Mouse (Mus musculus): ENCODE data around the gene Hmox2. TPM values are rescaled to one million over a fixed set of nuclear protein-coding genes. Genes with fewer than 3 reads are reported as not detected.
"Not testable (repeated sequence)": the region's sequence is repeated elsewhere in the genome, so short reads cannot be mapped to it uniquely, and the experiment has no call there.

Hmox2 gene
- polyA plus RNA-seq (2012; rRNA removed) = 52.2 and 59.0 TPM in 2 replicates

DNA sequence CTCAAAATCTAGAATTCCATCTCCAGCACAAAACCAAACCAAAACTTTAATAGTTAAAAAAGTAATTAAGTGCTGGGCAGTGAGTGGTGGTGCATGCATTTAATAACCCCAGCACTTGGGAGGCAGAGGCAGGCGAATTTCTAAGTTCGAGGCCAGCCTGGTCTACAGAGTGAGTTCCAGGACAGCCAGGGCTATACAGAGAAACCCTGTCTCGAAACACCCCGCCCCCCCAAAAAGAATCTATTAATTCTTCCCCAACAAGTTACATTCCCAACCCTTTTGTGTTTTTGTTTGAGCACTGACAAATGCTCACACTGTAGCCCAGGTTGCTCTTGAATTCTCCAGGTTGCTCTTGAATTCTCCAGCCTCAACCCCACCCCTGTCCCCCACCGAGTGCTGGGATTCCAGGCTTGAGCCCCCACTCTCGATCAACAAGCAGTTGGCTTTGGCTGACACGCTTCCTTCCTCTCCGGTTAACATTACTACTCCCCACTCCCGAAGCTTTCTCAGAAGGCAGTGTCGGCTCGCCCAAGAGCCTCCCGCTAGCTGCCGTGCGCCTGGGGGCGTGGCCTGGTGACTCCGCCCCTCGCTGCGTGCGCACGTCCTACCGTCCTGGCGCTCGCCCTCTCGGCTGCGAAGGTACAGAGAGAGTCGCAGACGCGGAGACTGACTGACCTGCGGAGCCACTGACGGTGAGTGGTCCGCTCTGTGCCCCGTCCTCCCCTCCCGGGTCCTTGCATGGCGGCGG lies at the start of gene Hmox2:
TSS of gene Hmox2 (plus strand) at position 582 of the 748 bp plus-strand sequence.
- DNase-seq (ENCODE audit: low read depth) = peak; percentile 95
- TF ChIP-seq CTCF (IDR thresholded peaks at IDR 0.05; ENCODE audit: borderline replicate concordance, extremely low read depth, insufficient read depth, insufficient read length) (no peak), POLR2A (IDR thresholded peaks at IDR 0.05; ENCODE audit: borderline replicate concordance, extremely low read depth, insufficient read depth, insufficient read length, poor library complexity, severe bottlenecking) (peak; percentile 46; the same call in 1 of the 2 replicates)

DNA sequence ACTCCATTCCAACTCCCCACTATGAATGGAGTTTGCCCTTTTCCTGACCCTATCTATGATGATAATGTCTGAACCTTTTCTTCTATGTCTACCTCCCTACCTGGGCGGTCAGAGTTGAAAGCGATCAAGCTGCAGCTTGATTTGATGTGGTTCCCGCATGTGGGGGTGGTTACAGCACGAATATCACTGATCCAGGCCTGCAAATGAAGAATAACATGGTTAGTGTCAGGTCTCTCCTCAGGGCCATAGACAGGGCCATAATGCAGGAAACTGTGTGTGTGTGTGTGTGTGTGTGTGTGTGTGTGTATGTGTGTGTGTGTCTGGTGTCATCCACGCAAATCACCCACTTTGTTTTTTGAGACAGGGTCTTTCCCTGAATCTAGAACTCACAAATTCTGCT lies 49.3 kb upstream of the Hmox2 start:
- no peak for TF ChIP-seq CTCF (IDR thresholded peaks at IDR 0.05; ENCODE audit: borderline replicate concordance, extremely low read depth, insufficient read depth, insufficient read length)
- TF ChIP-seq POLR2A (IDR thresholded peaks at IDR 0.05; ENCODE audit: borderline replicate concordance, extremely low read depth, insufficient read depth, insufficient read length, poor library complexity, severe bottlenecking) = no peak
- no peak for DNase-seq (ENCODE audit: low read depth)

DNA sequence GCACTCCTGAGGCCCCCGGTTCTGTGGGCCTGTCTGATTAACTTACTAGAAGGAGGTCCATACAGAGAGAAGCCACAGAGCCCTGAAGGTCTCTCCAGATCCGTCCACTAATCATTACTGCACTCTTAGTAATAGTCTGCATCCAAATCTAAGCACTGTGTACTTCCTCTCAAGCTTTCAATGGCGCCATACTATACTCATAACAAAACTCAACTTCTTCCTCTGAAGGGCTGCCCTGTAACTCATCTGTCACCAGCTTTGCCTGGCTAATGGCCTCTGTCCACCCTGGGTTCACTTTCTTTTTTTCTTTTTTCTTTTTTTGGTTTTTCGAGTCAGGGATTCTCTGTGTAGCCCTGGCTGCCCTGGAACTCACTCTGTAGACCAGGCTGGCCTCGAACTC lies 48.1 kb upstream of the Hmox2 start:
- TF ChIP-seq CTCF (IDR thresholded peaks at IDR 0.05; ENCODE audit: borderline replicate concordance, extremely low read depth, insufficient read depth, insufficient read length) (no peak), POLR2A (IDR thresholded peaks at IDR 0.05; ENCODE audit: borderline replicate concordance, extremely low read depth, insufficient read depth, insufficient read length, poor library complexity, severe bottlenecking) (no peak)
- DNase-seq (ENCODE audit: low read depth) = no peak

DNA sequence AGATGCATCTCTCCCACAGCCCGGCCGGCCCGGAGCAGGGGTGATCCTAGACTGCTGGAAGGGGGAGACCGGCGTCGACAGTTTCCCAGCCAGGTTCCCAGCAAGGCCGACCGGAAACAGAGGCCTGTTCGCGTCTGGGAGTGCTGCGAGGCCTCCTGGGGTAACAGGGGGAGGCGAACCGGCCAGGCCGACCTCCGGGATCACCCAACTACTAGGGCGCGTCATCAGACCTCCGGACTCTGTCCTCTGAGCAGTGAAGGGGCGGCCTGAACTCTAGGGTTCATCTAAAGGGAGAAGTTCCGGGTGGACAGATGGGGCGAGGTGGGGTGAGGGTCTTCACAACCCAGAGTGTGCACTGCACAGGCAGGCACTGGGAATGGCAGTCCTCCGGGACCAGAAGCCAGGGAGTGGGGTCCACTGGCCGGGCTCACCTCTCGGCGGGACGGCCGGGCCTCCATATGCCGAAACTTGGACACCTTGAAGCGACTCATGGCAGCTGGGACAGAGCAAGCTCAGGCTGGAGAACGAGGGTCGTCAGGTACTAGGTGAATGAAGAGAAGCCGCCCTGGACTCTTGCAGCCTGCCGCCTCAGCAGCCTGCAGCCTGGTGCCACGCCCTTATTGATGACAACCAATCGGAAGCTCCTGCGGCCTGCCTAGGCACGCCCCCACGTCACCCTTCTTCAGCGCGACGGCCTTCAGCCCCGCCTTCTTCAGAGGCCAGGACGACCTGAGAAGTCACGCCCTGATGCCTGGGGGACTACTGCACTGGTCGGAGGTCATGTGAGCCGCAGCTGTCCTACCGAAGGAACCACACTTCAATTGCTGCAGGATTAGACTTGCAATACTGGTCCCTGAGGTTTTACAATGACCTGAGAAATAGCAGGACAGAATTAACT lies 46.8 kb upstream of the Hmox2 start, which contains the start of gene Coro7:
TSS of gene Coro7 (minus strand) at position 657 of the 898 bp plus-strand sequence.
- TF ChIP-seq CTCF (IDR thresholded peaks at IDR 0.05; ENCODE audit: borderline replicate concordance, extremely low read depth, insufficient read depth, insufficient read length) (no peak), POLR2A (IDR thresholded peaks at IDR 0.05; ENCODE audit: borderline replicate concordance, extremely low read depth, insufficient read depth, insufficient read length, poor library complexity, severe bottlenecking) (peak; percentile 77; the same call in 1 of the 2 replicates)
- DNase-seq (ENCODE audit: low read depth) = peak; percentile 97

DNA sequence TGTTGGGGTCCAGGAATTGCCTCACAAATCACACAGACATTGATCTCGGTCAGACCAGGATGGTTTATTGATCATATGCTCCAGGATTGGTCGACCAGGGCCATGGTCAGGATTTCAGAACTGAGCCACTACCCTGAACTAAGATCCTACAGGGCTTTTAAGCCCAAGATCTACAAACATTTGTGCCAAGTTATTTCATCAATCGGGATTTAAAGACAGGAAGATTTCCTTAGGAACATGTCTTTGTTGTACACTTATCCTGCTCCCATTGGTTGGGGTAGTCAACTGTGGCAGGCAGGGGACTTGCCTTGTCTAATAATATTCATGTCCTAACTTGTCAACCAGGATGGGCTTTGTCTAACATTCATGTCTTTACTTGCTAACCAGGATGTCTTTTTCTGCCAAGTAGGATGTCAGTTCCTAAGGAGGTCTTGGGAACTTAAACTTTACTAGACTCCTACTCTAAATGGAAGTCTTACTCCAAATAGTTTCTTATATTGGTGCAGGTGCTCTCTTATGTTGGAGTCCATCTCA lies 45.2 kb upstream of the Hmox2 start:
- DNase-seq (ENCODE audit: low read depth) = not testable (repeated sequence)

DNA sequence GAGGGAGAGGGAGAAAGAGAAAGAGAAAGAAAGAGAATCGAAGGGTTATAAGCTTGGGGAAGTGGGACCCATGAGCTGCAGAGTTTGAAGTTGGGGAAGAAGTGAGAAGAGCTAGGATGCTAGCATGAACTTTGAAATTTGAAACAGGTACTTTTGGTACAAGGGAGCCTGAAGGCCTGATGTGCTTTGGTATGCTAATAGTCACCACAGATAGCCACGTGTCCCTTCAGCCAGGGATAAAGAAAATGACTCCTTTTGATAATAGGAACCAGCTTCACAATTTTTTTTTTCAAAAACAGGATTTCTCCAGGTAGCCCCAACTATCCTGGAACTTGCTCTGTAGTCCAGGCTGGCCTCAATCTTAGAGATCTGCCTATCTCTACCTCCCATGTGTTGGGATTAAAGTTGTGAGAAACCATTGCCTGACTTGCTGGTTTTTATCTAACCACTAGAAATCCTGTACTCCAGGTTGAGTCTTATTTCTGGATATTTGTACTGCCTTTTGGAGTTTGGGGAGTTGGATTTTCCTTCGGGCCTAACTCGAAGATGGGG lies 43.5 kb upstream of the Hmox2 start:
- no peak for DNase-seq (ENCODE audit: low read depth)
- TF ChIP-seq CTCF (IDR thresholded peaks at IDR 0.05; ENCODE audit: borderline replicate concordance, extremely low read depth, insufficient read depth, insufficient read length) (no peak), POLR2A (IDR thresholded peaks at IDR 0.05; ENCODE audit: borderline replicate concordance, extremely low read depth, insufficient read depth, insufficient read length, poor library complexity, severe bottlenecking) (no peak)

DNA sequence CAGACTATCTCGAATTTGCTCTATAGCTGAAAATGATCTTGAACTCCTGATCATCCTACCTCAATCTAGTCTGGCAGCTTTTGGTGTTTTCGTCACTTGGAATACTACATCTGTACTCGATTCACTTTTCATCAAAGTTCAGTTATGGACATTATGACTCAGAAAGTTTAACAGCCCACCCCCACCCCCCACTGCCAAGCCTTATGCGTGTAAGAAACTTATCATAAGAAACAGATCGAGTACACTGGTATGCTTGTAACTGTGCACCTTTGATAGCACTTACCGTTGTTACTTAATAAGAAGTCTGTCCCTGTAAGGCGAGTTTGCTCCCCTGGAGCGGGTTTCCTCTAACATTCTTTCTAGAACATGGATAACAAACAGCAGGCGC lies 43.0 kb upstream of the Hmox2 start:
- DNase-seq (ENCODE audit: low read depth) = no peak
- TF ChIP-seq CTCF (IDR thresholded peaks at IDR 0.05; ENCODE audit: borderline replicate concordance, extremely low read depth, insufficient read depth, insufficient read length) = no peak
- no peak for TF ChIP-seq POLR2A (IDR thresholded peaks at IDR 0.05; ENCODE audit: borderline replicate concordance, extremely low read depth, insufficient read depth, insufficient read length, poor library complexity, severe bottlenecking)

DNA sequence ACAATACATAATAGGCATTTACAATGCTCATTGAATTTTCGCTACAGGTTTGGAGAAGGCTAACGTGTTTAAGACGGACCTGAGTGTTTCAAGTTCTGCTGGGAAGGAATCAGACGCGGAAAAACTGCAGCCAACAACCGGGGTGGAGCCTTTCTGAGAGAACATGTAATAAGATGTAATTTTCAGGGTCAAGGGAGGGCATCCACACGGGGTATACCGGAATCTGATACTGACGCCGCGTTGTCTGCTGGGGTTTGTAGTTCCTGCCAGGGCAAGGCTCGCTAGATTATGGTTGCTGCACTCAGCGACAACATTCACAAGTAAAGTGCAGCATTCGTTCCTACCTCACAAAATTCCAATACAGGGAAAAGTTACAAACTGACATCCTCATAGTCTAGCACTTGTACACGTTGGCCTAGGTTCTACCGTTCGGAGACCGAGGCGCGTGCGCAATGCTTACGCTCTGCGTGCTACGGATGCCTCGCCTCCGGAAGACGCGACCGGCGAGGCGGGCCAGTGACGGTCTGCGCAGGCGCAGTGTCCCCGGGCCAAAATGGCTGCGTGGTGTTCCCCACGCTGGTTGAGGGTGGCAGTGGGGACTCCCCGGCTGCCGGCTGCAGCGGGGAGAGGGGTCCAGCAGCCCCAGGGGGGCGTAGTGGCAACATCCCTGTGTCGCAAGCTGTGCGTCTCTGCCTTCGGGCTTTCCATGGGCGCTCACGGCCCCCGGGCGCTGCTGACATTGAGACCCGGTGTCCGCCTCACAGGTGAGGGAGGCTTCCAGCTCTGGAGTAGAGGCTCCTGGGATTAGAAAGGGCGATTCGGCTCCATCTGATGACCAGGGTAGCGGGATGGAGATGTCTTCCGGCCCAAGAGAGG lies 42.3 kb upstream of the Hmox2 start:
- TF ChIP-seq POLR2A (IDR thresholded peaks at IDR 0.05; ENCODE audit: borderline replicate concordance, extremely low read depth, insufficient read depth, insufficient read length, poor library complexity, severe bottlenecking) (peak; percentile 88; the same call in 1 of the 2 replicates), CTCF (IDR thresholded peaks at IDR 0.05; ENCODE audit: borderline replicate concordance, extremely low read depth, insufficient read depth, insufficient read length) (no peak)
- peak; percentile 98 for DNase-seq (ENCODE audit: low read depth)

DNA sequence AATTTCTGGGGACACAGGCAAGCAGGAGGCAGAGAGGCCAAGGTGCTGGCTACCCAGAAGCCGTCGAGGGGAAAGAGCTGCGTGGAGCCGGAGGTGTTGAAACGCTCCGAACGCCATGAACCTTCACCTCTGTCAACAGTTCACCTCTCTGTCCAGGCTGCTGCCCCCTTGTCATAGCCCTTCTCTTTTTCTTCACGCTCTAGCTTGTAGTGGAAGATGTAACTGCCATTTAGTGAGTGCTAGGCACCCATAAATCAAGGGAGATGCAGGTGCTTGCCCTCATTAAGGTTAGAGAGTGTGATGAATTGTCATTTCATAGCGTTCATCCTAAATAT lies 41.7 kb upstream of the Hmox2 start:
- TF ChIP-seq CTCF (IDR thresholded peaks at IDR 0.05; ENCODE audit: borderline replicate concordance, extremely low read depth, insufficient read depth, insufficient read length) (no peak), POLR2A (IDR thresholded peaks at IDR 0.05; ENCODE audit: borderline replicate concordance, extremely low read depth, insufficient read depth, insufficient read length, poor library complexity, severe bottlenecking) (no peak)
- no peak for DNase-seq (ENCODE audit: low read depth)

DNA sequence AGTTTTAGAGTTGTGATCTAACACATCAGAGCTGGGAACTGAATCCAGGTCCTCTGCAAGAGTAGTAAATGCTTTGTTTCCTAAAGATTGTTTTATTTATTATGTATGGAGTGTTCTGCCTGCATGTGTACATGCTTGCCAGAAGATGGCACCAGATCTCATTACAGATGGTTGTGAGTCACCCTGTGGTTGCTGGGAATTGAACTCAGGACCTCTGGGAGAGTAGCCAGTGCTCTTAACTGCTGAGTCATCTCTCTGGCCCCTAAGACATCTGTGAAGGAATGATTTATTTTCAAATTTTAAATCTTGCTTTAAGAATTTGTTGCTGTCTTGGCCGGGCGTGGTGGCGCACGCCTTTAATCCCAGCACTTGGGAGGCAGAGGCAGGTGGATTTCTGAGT lies 36.8 kb upstream of the Hmox2 start:
- DNase-seq (ENCODE audit: low read depth) = not testable (repeated sequence)

DNA sequence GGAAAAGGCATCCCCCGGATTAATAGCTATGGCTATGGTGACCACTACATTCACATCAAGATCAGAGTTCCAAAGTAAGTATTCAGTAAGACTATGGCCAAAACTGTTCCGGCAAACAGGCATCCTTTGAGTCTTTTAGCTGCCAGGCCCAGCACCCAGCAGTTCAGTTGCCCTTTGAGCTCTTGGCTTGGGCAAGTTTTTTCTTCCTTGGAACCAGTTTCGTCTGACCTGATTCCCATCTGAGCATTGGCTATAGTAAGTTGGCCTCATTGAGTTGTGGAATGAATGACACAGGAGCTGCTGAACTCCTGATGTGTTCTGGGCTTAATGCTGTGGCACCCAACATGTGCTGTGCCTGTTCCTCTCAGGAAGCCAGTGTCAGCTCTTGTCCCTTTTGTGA lies 24.9 kb upstream of the Hmox2 start:
- TF ChIP-seq POLR2A (IDR thresholded peaks at IDR 0.05; ENCODE audit: borderline replicate concordance, extremely low read depth, insufficient read depth, insufficient read length, poor library complexity, severe bottlenecking) = no peak
- TF ChIP-seq CTCF (IDR thresholded peaks at IDR 0.05; ENCODE audit: borderline replicate concordance, extremely low read depth, insufficient read depth, insufficient read length) = no peak
- DNase-seq (ENCODE audit: low read depth) = no peak

Data from brain, embryonic 14.5 days (tissue).